25 mouse cellular contexts compared by ENCODE assay signal in the genomic region with DNA sequence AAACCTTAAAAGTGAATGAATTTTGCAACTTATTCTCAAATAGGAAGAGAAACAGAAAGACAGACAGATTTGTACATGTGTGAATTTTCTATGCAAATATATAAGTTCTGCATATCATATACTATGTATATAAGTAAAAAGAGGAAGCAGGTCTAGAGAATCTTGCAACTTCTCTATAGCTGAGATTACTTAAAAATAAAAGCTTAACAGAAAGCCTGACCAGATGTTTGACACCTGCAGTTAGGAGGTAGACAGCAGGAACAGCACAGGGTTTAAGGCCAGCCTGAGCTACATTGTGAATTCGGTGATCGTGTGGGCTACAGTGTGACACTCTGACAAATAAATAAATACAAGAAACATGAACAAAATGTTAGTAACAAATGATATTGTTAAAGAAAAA. TPM values are rescaled to one million over a fixed set of nuclear protein-coding genes. Genes with fewer than 3 reads are reported as not detected.
DNase-seq lines count a peak whose midpoint lies in the region; ATAC-seq lines count a peak whose summit lies in the region.
"Had no signal": no experiment of that assay in that cellular context is flagged by ENCODE, and none has a peak within 500 bp of the region (broad histone marks: within the 10 kb centered on the region; RNA-seq: fewer than 3 reads in every experiment).

No protein-coding gene starts in this region.

- peaks cover 38% of the 10 kb centered on the region for H3K4me1 ChIP-seq in liver, embryonic 11.5 days (replicated peaks; ENCODE audit: control insufficient read depth, insufficient read depth, low read length)

- 0 out of 2 replicates have a peak, but pooled peaks cover 2% of the 10 kb centered on the region for H3K36me3 ChIP-seq in liver, embryonic 11.5 days (ENCODE audit: control insufficient read depth, insufficient read depth, low read length)
- no peaks in the 10 kb centered on the region for H3K36me3 ChIP-seq in macrophage (ENCODE audit: inconsistent target)
- H3K36me3 ChIP-seq: forebrain, embryonic 12.5 days; heart, embryonic 15.5 days; limb, embryonic 10.5 days; midbrain, embryonic 12.5 days; neural tube, embryonic 12.5 days had no signal

- DNase-seq in spleen, postnatal 36 days (ENCODE audit: low spot score in 2 of 2): peak; percentile 44 to 60
- no peak for DNase-seq in spleen, adult 12 weeks (ENCODE audit: low spot score)
- no peak for DNase-seq in liver, embryonic 11.5 days (ENCODE audit: low spot score)
- no peak for DNase-seq in adrenal gland, postnatal 14 days
- DNase-seq in kidney, adult 9 months: no peak
- DNase-seq: adrenal gland, postnatal 25 days; cerebellum, adult 18-20 months; cerebellum, postnatal 25 days; gastrocnemius, adult 2 months; heart, adult 18-20 months; kidney, adult 2 months; kidney, postnatal 4 days; lung, adult 2 months; lung, postnatal 4 days; right cerebral cortex, adult 18-20 months; thymus, adult 2 months had no signal

- no peak for ATAC-seq in liver, embryonic 11.5 days (replicated peaks; ENCODE audit: low FRiP score)
- ATAC-seq in megakaryocyte progenitor cell, adult 5-6 weeks (replicated peaks; ENCODE audit: poor library complexity): no peak
- ATAC-seq: activated CD4-positive, CD25-positive, alpha-beta regulatory T cell, adult 4 months had no signal

- no peaks in the 10 kb centered on the region for H3K9me3 ChIP-seq in liver, embryonic 11.5 days (ENCODE audit: control insufficient read depth, low read length)
- H3K9me3 ChIP-seq: forebrain, embryonic 12.5 days; heart, embryonic 15.5 days; limb, embryonic 10.5 days; midbrain, embryonic 12.5 days; neural tube, embryonic 12.5 days had no signal

- 94% methylated on average over 2 of the region's 2 CpGs for WGBS in liver, embryonic 11.5 days
- WGBS in macrophage (ENCODE audit: missing documents): 0% methylated on average over 2 of the region's 2 CpGs

- H3K9ac ChIP-seq in liver, embryonic 11.5 days (ENCODE audit: low read depth, low read length): no peak overlapping the region
- H3K9ac ChIP-seq: forebrain, embryonic 12.5 days; heart, embryonic 15.5 days; midbrain, embryonic 12.5 days; neural tube, embryonic 12.5 days had no signal

- H3K4me3 ChIP-seq in liver, embryonic 11.5 days (ENCODE audit: low read depth, low read length): peak overlapping the region; percentile 17; the same call in 1 of the 2 replicates
- no peak overlapping the region for H3K4me3 ChIP-seq in macrophage (ENCODE audit: inconsistent target)
- H3K4me3 ChIP-seq: forebrain, embryonic 12.5 days; gastrocnemius, adult 2 months; heart, embryonic 15.5 days; limb, embryonic 10.5 days; midbrain, embryonic 12.5 days; neural tube, embryonic 12.5 days had no signal

- peaks cover 81% of the 10 kb centered on the region for H3K79me2 ChIP-seq in macrophage (ENCODE audit: inconsistent target)

- H3K4me2 ChIP-seq in liver, embryonic 11.5 days: peak overlapping the region; percentile 89
- H3K4me2 ChIP-seq: forebrain, embryonic 12.5 days; heart, embryonic 15.5 days; midbrain, embryonic 12.5 days; neural tube, embryonic 12.5 days had no signal

- H3K27ac ChIP-seq in liver, embryonic 11.5 days (ENCODE audit: low read depth, low read length): no peak overlapping the region
- H3K27ac ChIP-seq in macrophage: peak overlapping the region; percentile 95
- H3K27ac ChIP-seq: forebrain, embryonic 12.5 days; gastrocnemius, adult 2 months; heart, embryonic 15.5 days; limb, embryonic 10.5 days; midbrain, embryonic 12.5 days; neural tube, embryonic 12.5 days had no signal

- H3K27me3 ChIP-seq in liver, embryonic 11.5 days (replicated peaks; ENCODE audit: control insufficient read depth, insufficient read depth, low read length): peaks cover 7% of the 10 kb centered on the region

RNA-seq across cellular contexts. Expression of a gene that starts 3.6 kb away (rescaled TPM):
- polyA plus RNA-seq in liver, embryonic 11.5 days (2014; fragmentation: Nextera tagmentation; extraction: Ambion mirVana): 581 and 583 TPM in 2 replicates
- total RNA-seq in macrophage (2018; cell fraction: chromatin; rRNA removed): 100 to 1,000 TPM in 15 of 26 experiments, 10 to 100 TPM in 11; 19.9 to 251 (median 118) TPM
- 100 to 1,000 TPM; 176 to 279 (median 229) TPM for total RNA-seq in macrophage (2018; cell fraction: cytosol; rRNA removed)
- total RNA-seq in macrophage (2018; cell fraction: nucleus; rRNA removed): 100 to 1,000 TPM in 13 of 26 experiments, 10 to 100 TPM in 13; 45.0 to 228 (median 101) TPM
- polyA plus RNA-seq in macrophage (2018): 251 to 318 TPM (median 262 TPM) in 3 replicates
- total RNA-seq in megakaryocyte progenitor cell, adult 5-6 weeks (2015): 31.8 and 53.4 TPM in 2 replicates
- 21.2 and 30.2 TPM in 2 replicates for total RNA-seq in megakaryocyte progenitor cell, adult 5-6 weeks (2017)
- 72.6 and 76.9 TPM in 2 replicates for total RNA-seq in adrenal gland, postnatal 14 days (2021)

RNA-seq across cellular contexts. Expression of a gene that starts 3.9 kb away (rescaled TPM):
- polyA plus RNA-seq in liver, embryonic 11.5 days (2014; fragmentation: Nextera tagmentation; extraction: Ambion mirVana): 0.17 and 0.19 TPM in 2 replicates
- total RNA-seq in macrophage (2018; cell fraction: chromatin; rRNA removed): 1 to 10 TPM in 5 of 26 experiments, under 1 TPM in 18, not detected in 3; 0.09 to 4.2 (median 0.40) TPM
- under 1 TPM in 24 of 26 experiments, not detected in 2; 0.03 to 0.23 (median 0.05) TPM for total RNA-seq in macrophage (2018; cell fraction: cytosol; rRNA removed)
- 1 to 10 TPM in 1 of 26 experiments, under 1 TPM in 18, not detected in 7; 0.08 to 1.0 (median 0.61) TPM for total RNA-seq in macrophage (2018; cell fraction: nucleus; rRNA removed)
- polyA plus RNA-seq in macrophage (2018): 0.04 to 0.22 TPM (median 0.16 TPM) in 3 replicates
- total RNA-seq in megakaryocyte progenitor cell, adult 5-6 weeks (2015): 0.02 and 0.07 TPM in 2 replicates
- not detected in 2 replicates for total RNA-seq in megakaryocyte progenitor cell, adult 5-6 weeks (2017)
- total RNA-seq in adrenal gland, postnatal 14 days (2021): 0.74 and 1.5 TPM in 2 replicates
- total RNA-seq: hematopoietic stem cell, adult 5-6 weeks had no signal

RNA-seq across cellular contexts. Expression of a gene that starts 22.2 kb away (rescaled TPM):
- 20.6 and 21.5 TPM in 2 replicates for polyA plus RNA-seq in liver, embryonic 11.5 days (2014; fragmentation: Nextera tagmentation; extraction: Ambion mirVana)
- 10 to 100 TPM in 5 of 26 experiments, 1 to 10 TPM in 16, under 1 TPM in 2, not detected in 3; 0.73 to 15.2 (median 5.4) TPM for total RNA-seq in macrophage (2018; cell fraction: chromatin; rRNA removed)
- 10 to 100 TPM in 20 of 26 experiments, 1 to 10 TPM in 6; 1.5 to 25.1 (median 15.3) TPM for total RNA-seq in macrophage (2018; cell fraction: cytosol; rRNA removed)
- 10 to 100 TPM in 12 of 26 experiments, 1 to 10 TPM in 14; 1.6 to 37.4 (median 9.6) TPM for total RNA-seq in macrophage (2018; cell fraction: nucleus; rRNA removed)
- 9.9 to 24.4 TPM (median 12.1 TPM) in 3 replicates for polyA plus RNA-seq in macrophage (2018)
- total RNA-seq in megakaryocyte progenitor cell, adult 5-6 weeks (2015): 2.5 and 2.9 TPM in 2 replicates
- 6.1 and 7.6 TPM in 2 replicates for total RNA-seq in megakaryocyte progenitor cell, adult 5-6 weeks (2017)
- total RNA-seq in adrenal gland, postnatal 14 days (2021): 12.9 and 15.7 TPM in 2 replicates

RNA-seq across cellular contexts. Expression of a gene that starts 35.4 kb away (rescaled TPM):
- 23.0 and 24.3 TPM in 2 replicates for polyA plus RNA-seq in liver, embryonic 11.5 days (2014; fragmentation: Nextera tagmentation; extraction: Ambion mirVana)
- 10 to 100 TPM in 25 of 26 experiments, 1 to 10 TPM in 1; 7.6 to 29.7 (median 19.0) TPM for total RNA-seq in macrophage (2018; cell fraction: chromatin; rRNA removed)
- total RNA-seq in macrophage (2018; cell fraction: cytosol; rRNA removed): 10 to 100 TPM; 30.9 to 68.3 (median 41.2) TPM
- 10 to 100 TPM; 18.1 to 55.2 (median 28.5) TPM for total RNA-seq in macrophage (2018; cell fraction: nucleus; rRNA removed)
- 16.5 to 37.7 TPM (median 28.9 TPM) in 3 replicates for polyA plus RNA-seq in macrophage (2018)
- 9.2 and 12.5 TPM in 2 replicates for total RNA-seq in megakaryocyte progenitor cell, adult 5-6 weeks (2015)
- total RNA-seq in megakaryocyte progenitor cell, adult 5-6 weeks (2017): 5.9 and 6.8 TPM in 2 replicates
- 24.5 and 26.3 TPM in 2 replicates for total RNA-seq in adrenal gland, postnatal 14 days (2021)

RNA-seq across cellular contexts. Expression of a gene that starts 47.8 kb away (rescaled TPM):
- polyA plus RNA-seq in liver, embryonic 11.5 days (2014; fragmentation: Nextera tagmentation; extraction: Ambion mirVana): 0.80 and 0.84 TPM in 2 replicates
- total RNA-seq in macrophage (2018; cell fraction: chromatin; rRNA removed): 1 to 10 TPM in 3 of 26 experiments, under 1 TPM in 18, not detected in 5; 0.20 to 1.3 (median 0.63) TPM
- under 1 TPM; 0.05 to 0.37 (median 0.17) TPM for total RNA-seq in macrophage (2018; cell fraction: cytosol; rRNA removed)
- 1 to 10 TPM in 3 of 26 experiments, under 1 TPM in 21, not detected in 2; 0.15 to 1.1 (median 0.53) TPM for total RNA-seq in macrophage (2018; cell fraction: nucleus; rRNA removed)
- 0.20 to 0.30 TPM (median 0.22 TPM) in 3 replicates for polyA plus RNA-seq in macrophage (2018)
- total RNA-seq in megakaryocyte progenitor cell, adult 5-6 weeks (2015): 0.52 and 0.68 TPM in 2 replicates
- 0.75 and 0.81 TPM in 2 replicates for total RNA-seq in megakaryocyte progenitor cell, adult 5-6 weeks (2017)
- total RNA-seq in adrenal gland, postnatal 14 days (2021): 2.7 and 3.5 TPM in 2 replicates

Comparison
In these comparisons a context has a peak if more than half of its experiments do, and no peak if none do; other contexts are left out.
1. DNase-seq: peak in spleen, postnatal 36 days (2 of 2); none in spleen, adult 12 weeks (single experiment), liver, embryonic 11.5 days (single experiment), adrenal gland, postnatal 14 days (single experiment) and kidney, adult 9 months (single experiment).